Comparison of ENCODE assay signal across 8 mouse cellular contexts in the genomic region with DNA sequence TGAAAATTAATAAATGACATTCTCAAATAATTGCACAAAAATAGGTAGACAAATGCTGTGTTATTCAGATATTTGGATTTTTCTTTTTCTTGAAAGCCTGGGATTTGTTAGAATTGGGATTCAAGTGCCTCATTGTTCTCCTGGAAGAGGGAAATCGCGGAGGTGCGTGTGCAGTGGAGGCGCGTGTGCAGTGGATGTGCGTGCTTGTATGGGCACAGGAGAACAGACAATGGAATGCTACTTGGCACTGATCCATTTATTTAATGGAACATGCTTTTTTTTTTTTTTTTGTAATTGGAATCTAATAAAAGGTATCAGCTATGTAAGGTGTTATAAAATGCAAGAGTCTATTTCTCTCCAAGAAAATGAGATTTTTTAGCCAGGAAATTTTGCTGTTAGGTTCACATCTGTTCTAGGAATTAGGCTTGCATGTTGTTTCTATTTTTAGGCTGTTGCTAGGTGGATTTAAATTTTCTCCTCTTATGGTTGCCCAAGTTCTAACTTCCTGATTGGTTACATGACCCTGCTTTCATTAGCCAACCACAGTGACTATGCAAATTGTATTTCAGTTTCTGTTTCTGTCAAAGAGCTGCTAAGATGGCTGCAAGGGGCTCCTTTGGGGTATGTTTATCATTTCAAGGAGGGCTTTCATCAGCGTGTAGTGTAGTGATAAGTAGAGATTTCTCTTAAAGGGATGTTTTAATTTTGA. TPM values are rescaled to one million over a fixed set of nuclear protein-coding genes. Genes with fewer than 3 reads are reported as not detected.
DNase-seq lines count a peak whose midpoint lies in the region; ATAC-seq and TF ChIP-seq lines count a peak whose summit lies in the region.

No protein-coding gene starts in this region.

- no peaks in the 10 kb centered on the region for H3K27me3 ChIP-seq in liver, adult 2 months (ENCODE audit: control insufficient read depth, insufficient read depth, low read length)
- no peaks in the 10 kb centered on the region for H3K27me3 ChIP-seq in heart, embryonic 12.5 days (replicated peaks)
- H3K27me3 ChIP-seq in lung, embryonic 16.5 days (ENCODE audit: control insufficient read depth, insufficient read depth, low read depth, low read length) = no peaks in the 10 kb centered on the region
- H3K27me3 ChIP-seq in stomach, embryonic 16.5 days (ENCODE audit: control insufficient read depth, insufficient read depth, low read length) = no peaks in the 10 kb centered on the region

- H3K9me3 ChIP-seq in heart, embryonic 12.5 days (replicated peaks) = no peaks in the 10 kb centered on the region
- H3K9me3 ChIP-seq in lung, embryonic 16.5 days (ENCODE audit: control insufficient read depth, low read length) = no peaks in the 10 kb centered on the region
- no peaks in the 10 kb centered on the region for H3K9me3 ChIP-seq in stomach, embryonic 16.5 days (replicated peaks; ENCODE audit: control insufficient read depth, low read length)

- H3K4me3 ChIP-seq in liver, adult 2 months (ENCODE audit: insufficient read depth, low read depth, low read length) = no peak overlapping the region
- peak overlapping the region; percentile 30 for H3K4me3 ChIP-seq in bone marrow macrophage, adult 2 months (ENCODE audit: insufficient read depth, low read length)
- 0 out of 2 replicates have a peak overlapping the region, but pooled peaks have one; percentile 6 for H3K4me3 ChIP-seq in heart, embryonic 12.5 days
- H3K4me3 ChIP-seq in lung, embryonic 16.5 days (ENCODE audit: low read length) = peak overlapping the region; percentile 3; the same call in 1 of the 2 replicates
- no peak overlapping the region for H3K4me3 ChIP-seq in stomach, embryonic 16.5 days (replicated peaks; ENCODE audit: low read length)

- 87% methylated on average over 7 of the region's 7 CpGs for WGBS in liver, adult 2 months
- WGBS in heart, embryonic 12.5 days = 63% methylated on average over 7 of the region's 7 CpGs
- WGBS in lung, embryonic 16.5 days = 50% methylated on average over 7 of the region's 7 CpGs
- whole genome bisulfite sequencing in stomach, embryonic 16.5 days = 70% methylated on average over 7 of the region's 7 CpGs

- H3K36me3 ChIP-seq in liver, adult 2 months (ENCODE audit: control insufficient read depth, insufficient read depth, low read length) = no peaks in the 10 kb centered on the region
- H3K36me3 ChIP-seq in heart, embryonic 12.5 days = no peaks in the 10 kb centered on the region
- H3K36me3 ChIP-seq in lung, embryonic 16.5 days (ENCODE audit: control insufficient read depth, insufficient read depth, low read length) = no peaks in the 10 kb centered on the region
- H3K36me3 ChIP-seq in stomach, embryonic 16.5 days (ENCODE audit: control insufficient read depth, insufficient read depth, low read length) = no peaks in the 10 kb centered on the region

- peaks cover 20% of the 10 kb centered on the region; the same call in 1 of the 2 replicates for H3K79me2 ChIP-seq in liver, adult 2 months (ENCODE audit: control insufficient read depth, insufficient read depth, low read length)

- no peak overlapping the region for H3K9ac ChIP-seq in liver, adult 2 months (ENCODE audit: low read depth, low read length)
- H3K9ac ChIP-seq in heart, embryonic 12.5 days = no peak overlapping the region
- no peak overlapping the region for H3K9ac ChIP-seq in lung, embryonic 16.5 days (ENCODE audit: low read length)
- no peak overlapping the region for H3K9ac ChIP-seq in stomach, embryonic 16.5 days (ENCODE audit: low read length)

- no peak overlapping the region for H3K27ac ChIP-seq in liver, adult 2 months (replicated peaks; ENCODE audit: insufficient read depth, low read depth, low read length)
- peak overlapping the region; percentile 50 for H3K27ac ChIP-seq in bone marrow macrophage, adult 2 months (ENCODE audit: insufficient read depth, low read depth, low read length)
- H3K27ac ChIP-seq in heart, embryonic 12.5 days (ENCODE audit: poor library complexity, severe bottlenecking) = peak overlapping the region; percentile 75
- H3K27ac ChIP-seq in lung, embryonic 16.5 days (ENCODE audit: low read length) = peak overlapping the region; percentile 67
- H3K27ac ChIP-seq in stomach, embryonic 16.5 days (ENCODE audit: low read length) = peak overlapping the region; percentile 69

- no peak for TF ChIP-seq CTCF in liver, adult 2 months (IDR thresholded peaks at IDR 0.05; ENCODE audit: low read depth, low read length)
- TF ChIP-seq CTCF in bone marrow macrophage, adult 2 months (IDR thresholded peaks at IDR 0.05; ENCODE audit: low read depth, low read length) = no peak

- no peak for ATAC-seq in heart, embryonic 12.5 days (ENCODE audit: insufficient number of reproducible peaks, low FRiP score)
- peak; percentile 51 for ATAC-seq in lung, embryonic 16.5 days (ENCODE audit: low read depth)
- 0 out of 2 replicates have a peak, but pooled peaks have one; percentile 53 for ATAC-seq in stomach, embryonic 16.5 days (ENCODE audit: insufficient read depth, low FRiP score)

- peaks cover 10% of the 10 kb centered on the region; the same call in 1 of the 2 replicates for H3K4me1 ChIP-seq in liver, adult 2 months (ENCODE audit: control insufficient read depth, insufficient read depth, low read length)
- peaks cover 22% of the 10 kb centered on the region for H3K4me1 ChIP-seq in bone marrow macrophage, adult 2 months (ENCODE audit: control insufficient read depth, insufficient read depth, low read length)
- H3K4me1 ChIP-seq in heart, embryonic 12.5 days (replicated peaks) = peaks cover 24% of the 10 kb centered on the region
- H3K4me1 ChIP-seq in lung, embryonic 16.5 days (replicated peaks; ENCODE audit: control insufficient read depth, insufficient read depth, low read length) = peaks cover 21% of the 10 kb centered on the region
- peaks cover 19% of the 10 kb centered on the region for H3K4me1 ChIP-seq in stomach, embryonic 16.5 days (ENCODE audit: control insufficient read depth, insufficient read depth, low read length)

- H3K4me2 ChIP-seq in heart, embryonic 12.5 days = peak overlapping the region; percentile 16; the same call in 1 of the 2 replicates
- H3K4me2 ChIP-seq in lung, embryonic 16.5 days (ENCODE audit: low read depth, low read length) = peak overlapping the region; percentile 11; the same call in 1 of the 2 replicates
- H3K4me2 ChIP-seq in stomach, embryonic 16.5 days (ENCODE audit: low read depth, low read length) = no peak overlapping the region

- no peak for TF ChIP-seq POLR2A in liver, adult 2 months (IDR thresholded peaks at IDR 0.05; ENCODE audit: extremely low read depth, insufficient read depth, low read length)
- no peak for TF ChIP-seq POLR2A in bone marrow macrophage, adult 2 months (IDR thresholded peaks at IDR 0.05; ENCODE audit: borderline replicate concordance, low read depth, low read length)

- DNase-seq in liver, adult 2 months (ENCODE audit: extremely low read depth, low read depth, low spot score) = peak; percentile 34
- no peak for DNase-seq in liver
- no peak for DNase-seq in right cerebral cortex, postnatal 36 days (ENCODE audit: low spot score in 2 of 2)
- DNase-seq in cerebellum, postnatal 4 days (ENCODE audit: low spot score in 2 of 2) = no peak

RNA-seq across cellular contexts. Expression of a gene that starts 44.8 kb away (rescaled TPM):
- 14.8 and 14.9 TPM in 2 replicates for total RNA-seq in liver, adult 2 months (2014; rRNA removed)
- polyA plus RNA-seq in liver, adult 2 months (2012; rRNA removed) = 5.1 and 5.2 TPM in 2 replicates
- polyA plus RNA-seq in bone marrow macrophage, adult 2 months (2012; ENCODE audit: insufficient read depth, insufficient read length, missing spikeins) = 34.7 and 37.2 TPM in 2 replicates
- polyA plus RNA-seq in heart, embryonic 12.5 days (2016; fragmentation: Nextera tagmentation; extraction: Ambion mirVana) = 51.0 and 51.5 TPM in 2 replicates
- polyA plus RNA-seq in lung, embryonic 16.5 days (2015; fragmentation: Nextera tagmentation; extraction: Ambion mirVana) = 41.2 and 43.6 TPM in 2 replicates
- 30.0 and 34.0 TPM in 2 replicates for polyA plus RNA-seq in stomach, embryonic 16.5 days (2015; fragmentation: Nextera tagmentation; extraction: Ambion mirVana)

Comparison
In these comparisons a context has a peak if more than half of its experiments do, and no peak if none do; other contexts are left out.
1. H3K4me3 ChIP-seq: peak in bone marrow macrophage, adult 2 months (single experiment), heart, embryonic 12.5 days (single experiment) and lung, embryonic 16.5 days (single experiment); none in liver, adult 2 months (single experiment) and stomach, embryonic 16.5 days (single experiment).